Mouse (Mus musculus) forebrain, embryonic 12.5 days (tissue): ENCODE data around the gene Begain. TPM values are rescaled to one million over a fixed set of nuclear protein-coding genes. Genes with fewer than 3 reads are reported as not detected.

ENCODE experiments used
- ATAC-seq: fragments of 200-750 bp; cut with Nextera tagmentation; 2 replicates; pipeline ENCODE4 v1.8.0; 2017; ENCODE audit warnings: moderate TSS enrichment; ENCODE audit not compliant: low FRiP score
- H3K27ac ChIP-seq: fragments of 300-500 bp; sonication (generic); 2 replicates; pipeline ENCODE4 v1.5.1; 2016; ENCODE audit warnings: mild to moderate bottlenecking
- H3K27me3 ChIP-seq: fragments of 300-500 bp; sonication (generic); 2 replicates; pipeline ENCODE4 v1.6.1; 2016; ENCODE audit warnings: mild to moderate bottlenecking
- H3K36me3 ChIP-seq: fragments of 300-500 bp; sonication (generic); replicated peaks from 2 replicates; pipeline ENCODE4 v1.6.1; 2016; ENCODE audit warnings: mild to moderate bottlenecking
- H3K4me1 ChIP-seq: fragments of 300-500 bp; sonication (generic); 2 replicates; pipeline ENCODE4 v1.6.1; 2016
- H3K4me2 ChIP-seq: fragments of 300-500 bp; sonication (generic); 2 replicates; pipeline ENCODE4 v1.6.1; 2016; ENCODE audit warnings: mild to moderate bottlenecking, moderate library complexity
- H3K4me3 ChIP-seq: fragments of 300-500 bp; sonication (generic); replicated peaks from 2 replicates; pipeline ENCODE4 v1.5.1; 2016; ENCODE audit warnings: mild to moderate bottlenecking
- H3K9ac ChIP-seq: fragments of 300-500 bp; sonication (generic); 2 replicates; pipeline ENCODE4 v1.6.1; 2016; ENCODE audit warnings: mild to moderate bottlenecking
- H3K9me3 ChIP-seq: fragments of 300-500 bp; sonication (generic); 2 replicates; pipeline ENCODE4 v1.6.1; 2016
- WGBS: fragments of 180-500 bp; shearing (Covaris S2); methylation state at CpG from one replicate; pipeline ENCODE4 v1.1.7; 2016; 5-methylcytosine and 5-hydroxymethylcytosine counted together
- polyA plus RNA-seq: library from polyadenylated mRNA; unstranded; fragments of >200 nt; fragmentation: Nextera tagmentation; extraction: Ambion mirVana; gene quantifications from 2 replicates; pipeline ENCODE4 v1.2.1, GENCODE M21; 2016

Gene Begain
- polyA plus RNA-seq, 1 experiment from 2014 or later, result 11.1 TPM

DNA sequence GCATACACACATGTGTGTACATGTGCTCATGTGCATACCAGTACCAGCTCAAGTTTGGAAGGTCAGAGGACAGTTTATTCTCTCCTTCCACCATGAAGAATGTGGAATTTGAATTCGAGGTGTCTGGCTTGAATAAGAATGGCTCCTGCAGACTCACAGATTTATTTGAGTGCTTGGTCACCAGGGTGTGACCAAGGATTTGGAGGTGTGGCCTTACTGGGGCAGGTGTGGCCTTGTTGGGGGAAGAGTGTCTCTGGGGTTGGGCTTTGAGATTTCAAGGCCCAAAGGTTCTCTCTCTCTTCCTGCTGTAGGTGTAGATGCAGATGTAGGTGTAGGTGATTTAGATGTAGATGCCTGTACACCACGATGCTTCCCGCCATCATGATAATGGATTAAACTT lies 15.5 kb upstream of the Begain start:
- 92% methylated on average over 3 of the region's 3 CpGs for WGBS
- H3K27me3 ChIP-seq, result no peaks in the 10 kb centered on the region
- no peak overlapping the region for H3K4me2 ChIP-seq
- peaks cover 14% of the 10 kb centered on the region; the same call in 1 of the 2 replicates for H3K4me1 ChIP-seq
- H3K36me3 ChIP-seq, result no peaks in the 10 kb centered on the region
- no peaks in the 10 kb centered on the region for H3K9me3 ChIP-seq
- H3K4me3 ChIP-seq, result no peak overlapping the region
- H3K9ac ChIP-seq, result no peak overlapping the region
- no peak for ATAC-seq
- no peak overlapping the region for H3K27ac ChIP-seq

GRCm38 (mm10) chr12:109077036-109077435 lies 9.0 kb upstream of the Begain start:
- Histone ChIP-seq H3K27ac (no peak overlapping the region), H3K4me3 (no peak overlapping the region), H3K4me1 (no peaks in the 10 kb centered on the region), H3K36me3 (no peaks in the 10 kb centered on the region), H3K27me3 (peaks cover 6% of the 10 kb centered on the region; the same call in 1 of the 2 replicates), H3K9ac (no peak overlapping the region), H3K4me2 (no peak overlapping the region), H3K9me3 (no peaks in the 10 kb centered on the region)
- ATAC-seq, result no peak
- 87% methylated on average over 6 of the region's 6 CpGs for WGBS

GRCm38 (mm10) chr12:109074777-109075285 lies 6.8 kb upstream of the Begain start:
- Histone ChIP-seq H3K36me3 (no peaks in the 10 kb centered on the region), H3K4me3 (no peak overlapping the region), H3K9me3 (no peaks in the 10 kb centered on the region), H3K27me3 (peaks cover 15% of the 10 kb centered on the region), H3K27ac (no peak overlapping the region), H3K4me2 (no peak overlapping the region), H3K9ac (no peak overlapping the region), H3K4me1 (no peaks in the 10 kb centered on the region)
- WGBS, result 59% methylated on average over 2 of the region's 2 CpGs
- ATAC-seq, result no peak

DNA sequence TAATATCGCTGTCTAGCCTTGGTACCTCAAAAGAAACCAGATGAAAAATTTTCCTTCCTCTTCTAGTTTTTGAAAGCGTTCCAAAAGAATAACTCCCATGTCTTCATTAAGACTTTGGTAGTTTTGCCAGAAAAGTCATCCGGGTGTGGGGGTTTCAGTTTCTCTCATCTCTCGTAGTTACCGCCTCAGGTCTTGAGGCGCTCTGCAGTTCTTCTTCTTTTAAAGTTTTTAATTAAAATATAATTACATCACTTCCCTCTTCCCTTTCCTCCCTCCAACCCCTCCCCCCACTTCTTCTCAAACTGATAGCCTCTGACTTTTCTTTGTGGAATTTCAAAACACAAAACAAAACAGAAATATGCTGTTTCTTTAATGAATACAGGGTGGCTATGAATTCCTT lies 6.1 kb upstream of the Begain start:
- H3K4me3 ChIP-seq, result no peak overlapping the region
- H3K9ac ChIP-seq, result no peak overlapping the region
- WGBS, result 87% methylated on average over 6 of the region's 6 CpGs
- H3K4me2 ChIP-seq, result no peak overlapping the region
- H3K27ac ChIP-seq, result no peak overlapping the region
- no peaks in the 10 kb centered on the region for H3K4me1 ChIP-seq
- no peak for ATAC-seq
- H3K9me3 ChIP-seq, result no peaks in the 10 kb centered on the region
- H3K27me3 ChIP-seq, result peaks cover 20% of the 10 kb centered on the region
- H3K36me3 ChIP-seq, result no peaks in the 10 kb centered on the region

GRCm38 (mm10) chr12:109071248-109071647 lies 3.2 kb upstream of the Begain start:
- H3K4me3 ChIP-seq, result no peak overlapping the region
- no peaks in the 10 kb centered on the region for H3K36me3 ChIP-seq
- H3K4me2 ChIP-seq, result no peak overlapping the region
- H3K9ac ChIP-seq, result no peak overlapping the region
- ATAC-seq, result no peak
- H3K27me3 ChIP-seq, result peaks cover 36% of the 10 kb centered on the region
- H3K4me1 ChIP-seq, result peaks cover 18% of the 10 kb centered on the region
- 85% methylated on average over 13 of the region's 13 CpGs for WGBS
- no peak overlapping the region for H3K27ac ChIP-seq
- H3K9me3 ChIP-seq, result no peaks in the 10 kb centered on the region

GRCm38 (mm10) chr12:109069751-109070150 lies 1.7 kb upstream of the Begain start:
- peaks cover 42% of the 10 kb centered on the region for H3K27me3 ChIP-seq
- 63% methylated on average over 2 of the region's 2 CpGs for WGBS
- no peak for ATAC-seq
- no peak overlapping the region for H3K4me2 ChIP-seq
- H3K36me3 ChIP-seq, result no peaks in the 10 kb centered on the region
- H3K4me3 ChIP-seq, result no peak overlapping the region
- no peak overlapping the region for H3K27ac ChIP-seq
- no peak overlapping the region for H3K9ac ChIP-seq
- peaks cover 18% of the 10 kb centered on the region for H3K4me1 ChIP-seq
- H3K9me3 ChIP-seq, result no peaks in the 10 kb centered on the region

DNA sequence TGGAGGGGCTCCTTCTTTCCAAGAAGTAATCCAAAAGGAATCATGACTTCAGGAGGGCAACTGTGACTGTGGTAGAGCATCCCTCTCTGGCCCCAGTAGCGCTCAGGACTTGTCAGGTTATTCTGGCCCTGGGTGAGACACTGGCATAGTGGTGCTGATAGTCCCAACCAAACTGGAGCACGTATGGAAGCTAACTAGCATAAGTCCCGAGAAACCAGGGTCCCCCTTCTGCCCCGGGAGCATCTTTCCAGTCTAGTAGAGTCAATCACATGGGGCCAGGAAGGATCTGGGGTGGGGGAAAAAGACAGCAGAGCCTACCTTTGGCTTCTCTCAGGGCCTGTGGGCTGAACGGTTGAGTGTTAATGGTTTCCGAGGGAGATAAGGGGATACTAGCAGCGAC lies 721 bp upstream of the Begain start:
- H3K4me2 ChIP-seq, result peak overlapping the region; percentile 86
- H3K27ac ChIP-seq, result no peak overlapping the region
- H3K4me1 ChIP-seq, result peaks cover 18% of the 10 kb centered on the region
- peak overlapping the region; percentile 54; the same call in 1 of the 2 replicates for H3K4me3 ChIP-seq
- peaks cover 42% of the 10 kb centered on the region for H3K27me3 ChIP-seq
- H3K9ac ChIP-seq, result peak overlapping the region; percentile 68
- no peak for ATAC-seq
- H3K36me3 ChIP-seq, result no peaks in the 10 kb centered on the region
- 80% methylated on average over 7 of the region's 7 CpGs for whole genome bisulfite sequencing
- no peaks in the 10 kb centered on the region for H3K9me3 ChIP-seq

- H3K27me3 ChIP-seq, result peaks cover 37% of the 10 kb centered on the region
- WGBS, result 3% methylated on average over 46 of the region's 59 CpGs
- no peaks in the 10 kb centered on the region for H3K9me3 ChIP-seq
- peak; percentile 86 for ATAC-seq
- no peaks in the 10 kb centered on the region for H3K36me3 ChIP-seq
- H3K27ac ChIP-seq, result 0 out of 2 replicates have a peak overlapping the region, but pooled peaks have one; percentile 25
- H3K9ac ChIP-seq, result peak overlapping the region; percentile 68
- peak overlapping the region; percentile 54 for H3K4me3 ChIP-seq
- peak overlapping the region; percentile 86 for H3K4me2 ChIP-seq
- H3K4me1 ChIP-seq, result peaks cover 18% of the 10 kb centered on the region
These were observed 369 bp downstream of the Begain start for GRCm38 (mm10) chr12:109067561-109068135.

- H3K36me3 ChIP-seq, result no peaks in the 10 kb centered on the region
- WGBS, result 80% methylated on average over 8 of the region's 8 CpGs
- peaks cover 14% of the 10 kb centered on the region for H3K4me1 ChIP-seq
- no peak overlapping the region for H3K4me3 ChIP-seq
- no peak overlapping the region for H3K9ac ChIP-seq
- no peak overlapping the region for H3K27ac ChIP-seq
- no peaks in the 10 kb centered on the region for H3K9me3 ChIP-seq
- no peak for ATAC-seq
- H3K4me2 ChIP-seq, result no peak overlapping the region
- peaks cover 36% of the 10 kb centered on the region for H3K27me3 ChIP-seq
These were observed 9.4 kb downstream of the Begain start for GRCm38 (mm10) chr12:109058660-109059059.

DNA sequence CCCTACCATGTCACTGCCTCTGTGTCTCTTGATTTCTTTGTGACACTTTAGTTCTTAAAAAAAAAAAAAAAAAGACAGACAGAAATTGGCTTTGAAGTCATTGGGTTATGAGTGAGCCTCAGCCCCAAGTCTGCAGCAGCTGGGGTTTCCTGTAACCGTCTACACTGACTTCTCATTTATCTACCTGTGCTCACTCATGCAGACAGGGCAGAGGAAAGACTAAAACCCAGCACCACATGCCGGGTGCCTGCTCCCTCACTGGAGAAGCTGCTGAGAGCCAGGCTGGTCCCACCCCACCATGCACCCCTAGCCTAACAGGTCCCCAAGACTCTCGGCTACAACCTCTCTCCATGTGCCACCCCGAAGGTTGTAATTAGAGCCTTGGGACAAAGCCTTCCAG lies 10.3 kb downstream of the Begain start:
- no peaks in the 10 kb centered on the region for H3K36me3 ChIP-seq
- WGBS, result 81% methylated on average over 4 of the region's 4 CpGs
- peaks cover 23% of the 10 kb centered on the region for H3K4me1 ChIP-seq
- ATAC-seq, result no peak
- no peak overlapping the region for H3K27ac ChIP-seq
- no peak overlapping the region for H3K4me3 ChIP-seq
- no peak overlapping the region for H3K9ac ChIP-seq
- no peaks in the 10 kb centered on the region for H3K9me3 ChIP-seq
- peaks cover 45% of the 10 kb centered on the region for H3K27me3 ChIP-seq
- no peak overlapping the region for H3K4me2 ChIP-seq

DNA sequence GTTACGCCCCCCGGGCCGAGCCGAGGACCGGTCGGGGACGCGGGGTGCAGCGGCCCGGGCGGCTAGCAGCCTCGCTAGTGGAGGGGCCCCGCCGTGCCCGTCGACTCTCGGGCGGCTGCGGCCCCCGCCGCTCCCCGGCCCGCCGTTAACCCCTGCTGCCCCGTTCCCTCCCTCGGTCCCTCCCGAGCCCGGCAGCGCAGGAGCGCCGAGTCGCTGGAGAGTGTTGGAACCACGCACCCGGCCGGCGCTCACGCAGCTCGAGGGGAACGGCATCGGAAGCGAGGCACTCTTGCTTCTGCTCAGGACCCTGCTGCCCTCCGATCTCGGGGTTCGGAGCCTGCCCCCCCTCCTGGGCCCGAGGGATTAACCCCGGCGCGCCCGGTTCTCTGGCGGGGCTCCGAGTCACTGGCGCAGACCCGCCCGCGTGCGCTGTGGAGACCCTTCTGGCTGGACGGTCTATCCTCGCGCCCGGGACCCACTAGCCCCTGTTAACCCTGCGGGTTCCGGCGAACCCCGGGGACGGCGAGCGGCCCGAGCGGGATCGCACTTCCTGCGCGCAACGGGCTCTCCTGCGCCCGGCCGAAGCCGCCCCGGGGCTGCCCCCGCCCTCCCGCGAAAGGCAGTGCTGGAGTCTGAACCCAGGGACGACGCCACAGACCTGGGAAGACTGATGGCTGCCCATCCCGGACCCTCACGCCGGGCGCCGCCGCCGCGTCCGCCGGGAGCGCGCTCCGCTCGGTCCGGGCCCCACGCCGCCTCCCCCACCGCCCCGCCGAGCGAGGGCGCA lies 14.8 kb downstream of the Begain start:
- no peaks in the 10 kb centered on the region for H3K36me3 ChIP-seq
- H3K9me3 ChIP-seq, result no peaks in the 10 kb centered on the region
- peaks cover 30% of the 10 kb centered on the region for H3K4me1 ChIP-seq
- peak overlapping the region; percentile 92 for H3K4me2 ChIP-seq
- peaks cover 88% of the 10 kb centered on the region for H3K27me3 ChIP-seq
- H3K4me3 ChIP-seq, result peak overlapping the region; percentile 53
- under 1% methylated on average over 63 of the region's 105 CpGs for WGBS
- ATAC-seq, result peak; percentile 33
- H3K27ac ChIP-seq, result no peak overlapping the region
- peak overlapping the region; percentile 54 for H3K9ac ChIP-seq

- Histone ChIP-seq H3K36me3 (no peaks in the 10 kb centered on the region), H3K27ac (no peak overlapping the region), H3K9me3 (no peaks in the 10 kb centered on the region), H3K9ac (no peak overlapping the region), H3K4me1 (peaks cover 28% of the 10 kb centered on the region), H3K27me3 (peaks cover 88% of the 10 kb centered on the region), H3K4me2 (no peak overlapping the region), H3K4me3 (no peak overlapping the region)
- no peak for ATAC-seq
- 85% methylated on average over 4 of the region's 4 CpGs for WGBS
These were observed 18.1 kb downstream of the Begain start for GRCm38 (mm10) chr12:109049949-109050348.
